Mouse (Mus musculus) liver, embryonic 14.5 days (tissue): ENCODE data around the gene Hmcn1. TPM values are rescaled to one million over a fixed set of nuclear protein-coding genes. Genes with fewer than 3 reads are reported as not detected.

ENCODE experiments used
- ATAC-seq: fragments of 200-750 bp; cut with Nextera tagmentation; 2 replicates; pipeline ENCODE4 v1.8.0; 2017; ENCODE audit warnings: moderate number of reproducible peaks, mild to moderate bottlenecking, moderate library complexity; ENCODE audit not compliant: insufficient read depth
- DNase-seq, 3 experiments: peaks; one replicate each; pipeline ENCODE4 v3.0.0-alpha.2; 2012 to 2013; ENCODE audit warnings: low read depth in 3 of 3, low spot score in 3 of 3
- H3K27ac ChIP-seq: fragments of 300-500 bp; sonication (generic); 2 replicates; pipeline ENCODE4 v1.5.1; 2014; ENCODE audit warnings: moderate library complexity, mild to moderate bottlenecking, control low read depth, inconsistent platforms
- H3K27me3 ChIP-seq: fragments of 300-500 bp; sonication (generic); 2 replicates; pipeline ENCODE4 v1.6.1; 2014; ENCODE audit warnings: mild to moderate bottlenecking, low read length, moderate library complexity; ENCODE audit not compliant: control insufficient read depth, insufficient read depth
- H3K36me3 ChIP-seq: fragments of 300-500 bp; sonication (generic); replicated peaks from 2 replicates; pipeline ENCODE4 v1.6.1; 2014; ENCODE audit warnings: low read depth; ENCODE audit not compliant: control insufficient read depth, insufficient read depth
- H3K4me1 ChIP-seq, 2 experiments: fragments of 200-500 bp in 1 of 2; fragments of 300-500 bp in 1 of 2; sonication (generic) in 1 of 2; replicated peaks; 2 replicates each; pipeline ENCODE4 v1.6.1; 2012 to 2014; ENCODE audit warnings: antibody characterized with exemption in 1 of 2, inconsistent platforms in 1 of 2, low read length in 1 of 2; ENCODE audit not compliant: control insufficient read depth in 2 of 2, insufficient read depth in 2 of 2
- H3K4me2 ChIP-seq: fragments of 300-500 bp; sonication (generic); 2 replicates; pipeline ENCODE4 v1.6.1; 2014; ENCODE audit warnings: low read depth, mild to moderate bottlenecking, control low read depth, moderate library complexity
- H3K4me3 ChIP-seq, 2 experiments: fragments of 200-500 bp in 1 of 2; fragments of 300-500 bp in 1 of 2; sonication (generic) in 1 of 2; 2 replicates each; pipeline ENCODE4 v1.5.1; 2012 to 2014; ENCODE audit warnings: low read depth in 2 of 2, low read length in 2 of 2, mild to moderate bottlenecking in 2 of 2, control low read depth in 1 of 2, inconsistent platforms in 1 of 2, moderate library complexity in 1 of 2; ENCODE audit not compliant: insufficient read depth in 1 of 2
- H3K9ac ChIP-seq: fragments of 300-500 bp; sonication (generic); replicated peaks from 2 replicates; pipeline ENCODE4 v1.6.1; 2014; ENCODE audit warnings: mild to moderate bottlenecking, control low read depth, moderate library complexity
- H3K9me3 ChIP-seq: fragments of 300-500 bp; sonication (generic); 2 replicates; pipeline ENCODE4 v1.6.1; 2016; ENCODE audit warnings: low read length, mixed read lengths; ENCODE audit not compliant: control insufficient read depth
- CTCF ChIP-seq: IDR thresholded peaks from 2 replicates; pipeline ENCODE4 v1.5.1; 2016; ENCODE audit warnings: antibody characterized with exemption, low read depth, control low read depth
- EP300 ChIP-seq: IDR thresholded peaks from 2 replicates; pipeline ENCODE4 v1.6.1; 2016; ENCODE audit warnings: antibody characterized with exemption, low read depth
- WGBS: fragments of 180-500 bp; shearing (Covaris S2); extraction: QIAGEN DNeasy Blood & Tissue Kit; methylation state at CpG from one replicate; pipeline ENCODE4 v1.1.7; 2014; ENCODE audit not compliant: insufficient replicate concordance; 5-methylcytosine and 5-hydroxymethylcytosine counted together
- polyA plus RNA-seq, 2 experiments: library from polyadenylated mRNA; depleted of rRNA in 1 of 2; stranded (reverse) in 1 of 2; unstranded in 1 of 2; fragments of >200 nt; fragmentation: Nextera tagmentation in 1 of 2; extraction: Ambion mirVana in 1 of 2; gene quantifications; 2 replicates each; pipeline versions ENCODE4 v1.2.1 to v1.2.3; 2012 to 2014

Hmcn1 gene
- 1.6 and 3.3 TPM in 2 replicates for polyA plus RNA-seq (2012; rRNA removed)
- 1.7 and 2.3 TPM in 2 replicates for polyA plus RNA-seq (2014; fragmentation: Nextera tagmentation; extraction: Ambion mirVana)

DNA sequence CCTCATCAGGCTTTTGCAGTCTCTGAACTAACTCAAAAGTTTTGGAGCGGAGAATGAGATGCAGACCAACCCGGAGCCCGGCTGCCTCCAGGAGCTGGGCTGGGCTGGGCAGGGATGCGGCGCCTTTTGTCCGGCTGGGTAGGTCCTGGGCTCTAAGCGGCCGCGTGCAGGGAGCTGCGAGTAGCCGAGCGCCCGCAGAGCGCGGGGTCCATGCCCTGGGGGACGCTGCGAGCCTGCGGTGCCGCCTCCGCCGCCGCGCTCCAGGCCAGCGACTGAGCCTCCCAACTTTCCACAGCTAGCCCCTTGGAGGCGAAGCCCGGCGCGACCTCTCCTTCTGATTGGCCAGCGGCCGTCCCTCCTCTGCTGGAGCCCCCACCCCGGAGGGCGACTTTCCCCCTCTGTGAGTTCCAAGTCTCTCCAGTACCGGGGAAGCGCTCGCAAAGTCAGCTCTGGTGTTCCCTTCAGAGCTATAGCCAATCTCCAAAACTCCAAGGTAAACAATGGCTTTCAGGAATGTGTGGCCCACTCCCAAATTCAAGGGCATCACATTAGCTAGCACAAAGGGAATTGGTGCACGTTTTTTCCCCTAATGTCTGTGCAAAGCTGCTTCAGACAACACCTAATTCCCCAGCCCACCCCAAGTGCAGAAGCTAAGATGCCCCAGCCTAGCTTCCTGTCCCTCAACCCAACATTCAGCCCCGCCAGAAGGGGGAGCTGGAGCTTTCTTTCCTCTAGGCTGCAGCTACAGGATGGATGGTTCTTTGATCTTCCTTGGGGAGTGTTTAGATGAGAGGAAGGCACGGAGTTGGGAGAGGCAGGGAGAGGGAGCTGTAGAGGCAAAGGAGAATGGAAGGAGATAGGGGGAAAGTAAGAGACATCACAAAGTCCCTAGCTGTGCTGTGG is at the start of gene Hmcn1:
Gene Hmcn1 (minus strand): TSS at position 274 of the 903 bp plus-strand sequence.
- H3K4me3 ChIP-seq = peak within 1 kb of the TSS; percentile 45 to 50
- H3K9me3 ChIP-seq = no peaks in the 10 kb centered on the region
- H3K27ac ChIP-seq = no peak within 1 kb of the TSS
- H3K27me3 ChIP-seq = peaks cover 8% of the 10 kb centered on the region
- no peak within 1 kb of the TSS for H3K9ac ChIP-seq
- 1% methylated on average over 38 of the region's 38 CpGs for WGBS
- peak within 1 kb of the TSS; percentile 57 for H3K4me2 ChIP-seq
- ATAC-seq (peak; percentile 53), DNase-seq (no peak)
- TF ChIP-seq EP300 (no peak), CTCF (peak; percentile 56)
- H3K4me1 ChIP-seq = 0 out of 4 replicates have a peak, but pooled peaks cover 0 to 5% of the 10 kb centered on the region in 2 experiments
- H3K36me3 ChIP-seq = no peaks in the 10 kb centered on the region

DNA sequence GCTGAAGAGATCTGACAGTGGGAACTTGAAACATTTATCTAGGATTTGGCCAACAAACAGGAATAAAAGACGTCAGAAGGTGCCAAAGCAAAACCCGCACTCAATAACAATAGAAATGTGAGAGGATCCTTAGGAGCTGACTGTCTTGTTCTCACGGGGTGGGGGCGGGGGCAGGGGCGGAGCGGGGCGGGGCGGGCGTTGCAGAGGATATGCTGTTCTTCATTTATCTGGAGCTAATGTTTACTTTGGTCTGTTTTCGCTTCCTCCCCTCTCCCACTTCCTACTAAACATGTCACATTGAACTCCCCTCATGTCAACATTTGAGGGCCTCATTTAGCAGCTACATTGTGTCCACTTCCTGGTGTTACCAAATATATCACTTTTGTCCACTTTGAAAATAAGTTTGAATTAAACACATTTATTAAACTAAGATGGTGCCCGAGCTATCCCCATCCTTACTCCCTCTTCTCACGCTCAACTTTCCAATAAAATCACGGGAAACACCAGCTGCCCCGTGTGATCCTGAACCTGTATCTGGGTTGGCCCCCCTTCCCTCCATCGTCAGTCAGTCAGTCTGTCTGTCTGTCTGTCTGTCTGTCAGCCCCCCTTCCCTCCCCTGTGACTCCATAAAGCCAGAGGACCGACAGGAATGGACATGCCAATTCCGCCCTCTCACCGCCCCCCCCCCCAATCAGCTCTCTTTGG is 47.9 kb upstream of the Hmcn1 start:
- Histone ChIP-seq H3K9me3 (no peaks in the 10 kb centered on the region), H3K4me3 (peak overlapping the region in 1 of 2 experiments; percentile 13; a peak in 1 of 4 replicates), H3K9ac (no peak overlapping the region), H3K27me3 (no peaks in the 10 kb centered on the region), H3K27ac (no peak overlapping the region), H3K36me3 (no peaks in the 10 kb centered on the region), H3K4me1 (peaks cover 2 to 18% of the 10 kb centered on the region in 2 experiments), H3K4me2 (peak overlapping the region; percentile 56)
- TF ChIP-seq CTCF = no peak
- TF ChIP-seq EP300 = no peak
- 13% methylated on average over 18 of the region's 18 CpGs for WGBS
- DNase-seq (peak in 1 of 3 experiments; percentile 12), ATAC-seq (peak; percentile 55; the same call in 1 of the 2 replicates)

GRCm38 (mm10) chr1:151040290-151040689 is 47.1 kb upstream of the Hmcn1 start:
- Histone ChIP-seq H3K9ac (no peak overlapping the region), H3K4me1 (peaks cover 2 to 20% of the 10 kb centered on the region in 2 experiments), H3K27ac (no peak overlapping the region), H3K9me3 (no peaks in the 10 kb centered on the region), H3K36me3 (no peaks in the 10 kb centered on the region), H3K4me3 (no peak overlapping the region), H3K4me2 (peak overlapping the region; percentile 56), H3K27me3 (no peaks in the 10 kb centered on the region)
- DNase-seq (no peak), ATAC-seq (no peak)
- 13% methylated on average over 7 of the region's 7 CpGs for WGBS
- no peak for TF ChIP-seq CTCF
- no peak for TF ChIP-seq EP300

GRCm38 (mm10) chr1:151039189-151039588 is 46.0 kb upstream of the Hmcn1 start:
- no peaks in the 10 kb centered on the region for H3K36me3 ChIP-seq
- H3K9me3 ChIP-seq = no peaks in the 10 kb centered on the region
- no peak for ATAC-seq
- H3K4me2 ChIP-seq = no peak overlapping the region
- TF ChIP-seq CTCF = no peak
- no peak for TF ChIP-seq EP300
- WGBS = 40% methylated on average over 4 of the region's 4 CpGs
- no peaks in the 10 kb centered on the region for H3K27me3 ChIP-seq
- no peak overlapping the region for H3K27ac ChIP-seq
- peaks cover 2 to 22% of the 10 kb centered on the region in 2 experiments for H3K4me1 ChIP-seq
- no peak overlapping the region for H3K9ac ChIP-seq
- H3K4me3 ChIP-seq = no peak overlapping the region
- DNase-seq = no peak
